Mouse (Mus musculus) embryonic fibroblast, embryonic 13.5 days (primary cell): ENCODE measurements around the gene Rnps1.

Experiments used
- CTCF ChIP-seq: IDR thresholded peaks from 2 replicates; pipeline ENCODE4 v1.5.1; 2011; ENCODE audit warnings: mild to moderate bottlenecking, control low read depth, low read length, moderate library complexity, borderline replicate concordance; ENCODE audit not compliant: insufficient read depth
- POLR2A ChIP-seq: IDR thresholded peaks from 2 replicates; pipeline ENCODE4 v1.6.1; 2011; ENCODE audit warnings: low read depth, mild to moderate bottlenecking, control low read depth, low read length, moderate library complexity

GRCm38 (mm10) chr17:24413557-24414211, 681 bp upstream of the Rnps1 start:
- TF ChIP-seq POLR2A = no peak
- no peak for TF ChIP-seq CTCF
